Mouse (Mus musculus): ENCODE measurements around the gene Spty2d1. TPM values are rescaled to one million over a fixed set of nuclear protein-coding genes. Genes with fewer than 3 reads are reported as not detected.
A peak's percentile ranks its signal among the peaks of the same experiment; 100 is the strongest.

Gene Spty2d1
- polyA plus RNA-seq, 1 experiment from 2014 or later = 14.0 TPM

- Histone ChIP-seq H3K4me3 (ENCODE audit: low read depth, low read length) (no peak overlapping the region), H3K4me1 (replicated peaks; ENCODE audit: control insufficient read depth, insufficient read depth, low read length) (no peaks in the 10 kb centered on the region), H3K27ac (ENCODE audit: low read depth, low read length) (no peak overlapping the region), H3K9ac (ENCODE audit: low read length) (peak overlapping the region; percentile 27; the same call in 1 of the 2 replicates), H3K27me3 (ENCODE audit: control insufficient read depth, insufficient read depth, low read length) (no peaks in the 10 kb centered on the region), H3K9me3 (ENCODE audit: control insufficient read depth, low read length) (no peaks in the 10 kb centered on the region), H3K4me2 (ENCODE audit: low read depth, low read length, severe bottlenecking) (peak overlapping the region; percentile 24; the same call in 1 of the 2 replicates), H3K36me3 (ENCODE audit: control insufficient read depth, insufficient read depth, low read length) (no peaks in the 10 kb centered on the region)
- WGBS = under 1% methylated on average over 9 of the region's 9 CpGs
- ATAC-seq (replicated peaks; ENCODE audit: low FRiP score) (peak; percentile 84), DNase-seq (ENCODE audit: low spot score) (peak; percentile 83)
Measured at GRCm38 (mm10) chr7:46962806-46963618, 45.2 kb downstream of the Spty2d1 start.

- H3K4me3 ChIP-seq (ENCODE audit: low read depth, low read length) = no peak overlapping the region
- H3K27ac ChIP-seq (ENCODE audit: low read depth, low read length) = no peak overlapping the region
- H3K27me3 ChIP-seq (ENCODE audit: control insufficient read depth, insufficient read depth, low read length) = no peaks in the 10 kb centered on the region
- peaks cover 2% of the 10 kb centered on the region; the same call in 1 of the 2 replicates for H3K4me1 ChIP-seq (replicated peaks; ENCODE audit: control insufficient read depth, insufficient read depth, low read length)
- no peak overlapping the region for H3K4me2 ChIP-seq (ENCODE audit: low read depth, low read length, severe bottlenecking)
- ATAC-seq (replicated peaks; ENCODE audit: low FRiP score) (no peak), DNase-seq (ENCODE audit: low spot score) (no peak)
- no peaks in the 10 kb centered on the region for H3K9me3 ChIP-seq (ENCODE audit: control insufficient read depth, low read length)
- H3K9ac ChIP-seq (ENCODE audit: low read length) = no peak overlapping the region
- H3K36me3 ChIP-seq (ENCODE audit: control insufficient read depth, insufficient read depth, low read length) = no peaks in the 10 kb centered on the region
Measured at GRCm38 (mm10) chr7:46962132-46962531, 46.1 kb downstream of the Spty2d1 start.

GRCm38 (mm10) chr7:46960991-46961390 lies 47.2 kb downstream of the Spty2d1 start:
- H3K27me3 ChIP-seq (ENCODE audit: control insufficient read depth, insufficient read depth, low read length) = no peaks in the 10 kb centered on the region
- no peak for ATAC-seq (replicated peaks; ENCODE audit: low FRiP score)
- H3K4me3 ChIP-seq (ENCODE audit: low read depth, low read length) = no peak overlapping the region
- no peak for DNase-seq (ENCODE audit: low spot score)
- no peak overlapping the region for H3K9ac ChIP-seq (ENCODE audit: low read length)
- no peaks in the 10 kb centered on the region for H3K36me3 ChIP-seq (ENCODE audit: control insufficient read depth, insufficient read depth, low read length)
- no peak overlapping the region for H3K4me2 ChIP-seq (ENCODE audit: low read depth, low read length, severe bottlenecking)
- 72% methylated on average over 3 of the region's 3 CpGs for WGBS
- H3K9me3 ChIP-seq (ENCODE audit: control insufficient read depth, low read length) = no peaks in the 10 kb centered on the region
- H3K4me1 ChIP-seq (replicated peaks; ENCODE audit: control insufficient read depth, insufficient read depth, low read length) = peaks cover 2% of the 10 kb centered on the region; the same call in 1 of the 2 replicates
- no peak overlapping the region for H3K27ac ChIP-seq (ENCODE audit: low read depth, low read length)

- Histone ChIP-seq H3K4me3 (ENCODE audit: low read depth, low read length) (peak overlapping the region; percentile 73), H3K9ac (ENCODE audit: low read length) (peak overlapping the region; percentile 83), H3K27me3 (ENCODE audit: control insufficient read depth, insufficient read depth, low read length) (no peaks in the 10 kb centered on the region), H3K27ac (ENCODE audit: low read depth, low read length) (no peak overlapping the region), H3K4me1 (replicated peaks; ENCODE audit: control insufficient read depth, insufficient read depth, low read length) (peaks cover 2% of the 10 kb centered on the region; the same call in 1 of the 2 replicates), H3K4me2 (ENCODE audit: low read depth, low read length, severe bottlenecking) (peak overlapping the region; percentile 86), H3K36me3 (ENCODE audit: control insufficient read depth, insufficient read depth, low read length) (peaks cover 2% of the 10 kb centered on the region; the same call in 1 of the 2 replicates), H3K9me3 (ENCODE audit: control insufficient read depth, low read length) (no peaks in the 10 kb centered on the region)
- ATAC-seq (replicated peaks; ENCODE audit: low FRiP score) = no peak
- DNase-seq (ENCODE audit: low spot score) = no peak
- 23% methylated on average over 9 of the region's 9 CpGs for WGBS
Measured at GRCm38 (mm10) chr7:46958853-46959252, 49.4 kb downstream of the Spty2d1 start.

- no peaks in the 10 kb centered on the region for H3K27me3 ChIP-seq (ENCODE audit: control insufficient read depth, insufficient read depth, low read length)
- DNase-seq (ENCODE audit: low spot score) (peak; percentile 96), ATAC-seq (replicated peaks; ENCODE audit: low FRiP score) (peak; percentile 92)
- no peaks in the 10 kb centered on the region for H3K9me3 ChIP-seq (ENCODE audit: control insufficient read depth, low read length)
- peak within 1 kb of the TSS; percentile 83 for H3K9ac ChIP-seq (ENCODE audit: low read length)
- peaks cover 2% of the 10 kb centered on the region; the same call in 1 of the 2 replicates for H3K36me3 ChIP-seq (ENCODE audit: control insufficient read depth, insufficient read depth, low read length)
- WGBS = 1% methylated on average over 51 of the region's 51 CpGs
- H3K4me3 ChIP-seq (ENCODE audit: low read depth, low read length) = peak within 1 kb of the TSS; percentile 73
- H3K4me1 ChIP-seq (replicated peaks; ENCODE audit: control insufficient read depth, insufficient read depth, low read length) = peaks cover 2% of the 10 kb centered on the region; the same call in 1 of the 2 replicates
- peak within 1 kb of the TSS; percentile 86 for H3K4me2 ChIP-seq (ENCODE audit: low read depth, low read length, severe bottlenecking)
- H3K27ac ChIP-seq (ENCODE audit: low read depth, low read length) = no peak within 1 kb of the TSS
Measured at GRCm38 (mm10) chr7:46957831-46958691, 50.1 kb downstream of the Spty2d1 start, which contains the start of gene Uevld. TSS of gene Uevld (minus strand) at chr7:46958527.

Other genes with a start within 250 kb of the Spty2d1 start
- 18.3 and 23.7 TPM in 2 replicates for gene Hps5, start 212.3 kb downstream of the Spty2d1 start, polyA plus RNA-seq (2014; fragmentation: Nextera tagmentation; extraction: Ambion mirVana)
- gene Gtf2h1, start 212.3 kb downstream of the Spty2d1 start, polyA plus RNA-seq (2014; fragmentation: Nextera tagmentation; extraction: Ambion mirVana) = 53.9 and 56.2 TPM in 2 replicates
- gene Ldha, start 166.9 kb downstream of the Spty2d1 start, polyA plus RNA-seq (2014; fragmentation: Nextera tagmentation; extraction: Ambion mirVana) = 2,020 and 2,118 TPM in 2 replicates
- gene Ldhc, start 147.2 kb downstream of the Spty2d1 start, polyA plus RNA-seq (2014; fragmentation: Nextera tagmentation; extraction: Ambion mirVana) = 0.13 TPM in 1 of 2 replicates, not detected in the other
- 311 and 322 TPM in 2 replicates for gene Tsg101, start 88.4 kb downstream of the Spty2d1 start, polyA plus RNA-seq (2014; fragmentation: Nextera tagmentation; extraction: Ambion mirVana)
- 13.9 and 14.3 TPM in 2 replicates for gene Uevld, start 49.9 kb downstream of the Spty2d1 start, polyA plus RNA-seq (2014; fragmentation: Nextera tagmentation; extraction: Ambion mirVana)
- gene Gm9999, start 24.8 kb downstream of the Spty2d1 start, polyA plus RNA-seq (2014; fragmentation: Nextera tagmentation; extraction: Ambion mirVana) = not detected in 2 replicates
- gene Tmem86a, start 42.2 kb upstream of the Spty2d1 start, polyA plus RNA-seq (2014; fragmentation: Nextera tagmentation; extraction: Ambion mirVana) = 6.9 and 9.4 TPM in 2 replicates
- 14.9 and 15.3 TPM in 2 replicates for gene Ptpn5, start 125.3 kb upstream of the Spty2d1 start, polyA plus RNA-seq (2014; fragmentation: Nextera tagmentation; extraction: Ambion mirVana)
- gene Mrgpra6, start 196.5 kb upstream of the Spty2d1 start, polyA plus RNA-seq (2014; fragmentation: Nextera tagmentation; extraction: Ambion mirVana) = not detected in 2 replicates
- gene Mrgpra9, start 244.4 kb upstream of the Spty2d1 start, polyA plus RNA-seq (2014; fragmentation: Nextera tagmentation; extraction: Ambion mirVana) = not detected in 2 replicates